Mouse (Mus musculus) cerebellum, adult (tissue): ENCODE data around the gene Nmnat2.

Experiments
- ATAC-seq: cut with Nextera tagmentation; 2 replicates; pipeline ENCODE4 v1.9.2; 2017; ENCODE audit warnings: mild to moderate bottlenecking, moderate library complexity, mixed read lengths; ENCODE audit not compliant: insufficient number of reproducible peaks, low FRiP score, low TSS enrichment

Nmnat2 gene

GRCm38 (mm10) chr1:152978700-152979099 is 23.9 kb downstream of the Nmnat2 start:
- ATAC-seq: no peak; the same call in 1 of the 2 replicates

GRCm38 (mm10) chr1:152983416-152983815 is 28.6 kb downstream of the Nmnat2 start:
- ATAC-seq: 0 out of 2 replicates have a peak, but pooled peaks have one; percentile 16

DNA sequence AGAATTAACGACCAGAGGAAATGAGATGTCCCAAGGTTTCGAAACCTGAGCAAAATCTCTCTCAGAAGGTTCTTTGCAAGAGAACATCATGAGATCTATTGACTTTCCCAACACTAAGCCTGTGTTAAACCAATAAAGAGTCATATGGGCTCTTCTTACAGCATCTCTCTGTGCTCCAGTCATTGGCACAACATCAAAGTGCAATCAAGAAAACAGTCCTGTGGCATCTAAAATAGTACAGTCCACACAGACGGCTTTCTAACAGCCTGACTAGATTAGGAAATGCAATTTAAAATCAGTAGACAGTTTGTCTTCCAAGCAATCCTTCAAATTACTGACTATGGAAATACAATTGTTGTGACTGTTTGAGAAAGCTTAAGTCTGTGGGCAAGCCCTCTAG is 32.2 kb downstream of the Nmnat2 start:
- no peak for ATAC-seq

- no peak for ATAC-seq
Measured at GRCm38 (mm10) chr1:152990067-152990466, 35.3 kb downstream of the Nmnat2 start.

DNA sequence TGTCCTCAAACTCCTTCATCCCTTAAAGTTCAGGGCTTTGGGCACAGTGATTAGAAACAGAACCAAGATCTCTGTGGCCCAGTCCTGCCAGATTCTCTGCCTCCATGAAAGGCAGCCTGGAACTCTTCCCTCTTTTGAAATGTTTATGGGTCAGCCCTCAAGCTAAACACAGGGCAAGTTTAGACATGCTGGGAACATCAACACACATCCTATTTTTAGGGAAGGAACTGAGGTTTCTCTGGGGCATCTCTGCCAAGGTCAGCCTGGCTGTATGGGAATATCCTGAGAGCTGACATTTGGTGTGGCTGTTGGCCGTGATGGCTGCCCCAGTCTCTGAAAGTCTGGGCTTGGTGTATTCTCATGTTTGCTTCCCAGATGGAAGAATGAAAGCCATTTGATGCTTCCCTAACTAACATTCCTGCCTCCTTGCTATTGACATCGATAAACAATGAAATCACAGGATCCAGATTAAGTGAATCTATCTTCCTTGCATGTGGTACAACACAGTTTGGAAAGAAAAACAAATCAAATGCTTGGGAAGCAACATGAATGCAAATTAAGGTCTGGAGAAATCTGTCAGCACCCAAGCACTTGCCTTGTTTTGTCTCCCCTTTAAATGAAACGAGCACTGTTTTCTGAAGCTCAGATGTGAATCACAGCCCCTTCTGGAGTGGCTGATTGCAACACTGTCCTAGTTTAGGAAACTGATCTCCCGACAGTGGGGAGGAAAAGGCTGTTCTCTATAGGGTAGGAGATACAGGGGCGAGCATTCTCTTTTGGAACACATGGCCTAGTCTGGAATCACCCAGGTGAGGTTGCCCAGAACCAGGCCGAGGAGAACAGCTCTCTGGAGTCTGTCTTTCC is 37.7 kb downstream of the Nmnat2 start:
- peak; percentile 71 for ATAC-seq

GRCm38 (mm10) chr1:152993803-152994202 is 39.0 kb downstream of the Nmnat2 start:
- no peak for ATAC-seq

DNA sequence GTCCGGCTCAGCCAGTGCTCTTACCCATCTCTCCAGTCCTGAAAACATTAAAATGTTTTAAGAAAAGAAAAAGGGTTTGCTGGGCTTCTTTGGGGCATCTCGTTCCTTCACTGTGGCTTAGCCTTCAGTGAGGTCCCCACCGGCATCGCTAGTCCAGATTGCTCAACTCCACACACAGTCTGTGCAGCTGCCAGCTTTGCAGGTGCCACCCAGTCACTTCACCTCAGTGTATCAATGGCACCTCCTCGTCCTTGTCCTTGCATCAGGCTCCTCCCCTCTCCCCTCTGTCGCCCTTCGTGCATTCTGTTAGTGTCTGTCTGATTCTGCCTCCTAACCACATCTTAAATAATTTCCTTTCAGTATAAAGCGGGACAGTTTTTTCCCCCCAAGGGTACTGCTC is 45.2 kb downstream of the Nmnat2 start:
- peak; percentile 38 for ATAC-seq

DNA sequence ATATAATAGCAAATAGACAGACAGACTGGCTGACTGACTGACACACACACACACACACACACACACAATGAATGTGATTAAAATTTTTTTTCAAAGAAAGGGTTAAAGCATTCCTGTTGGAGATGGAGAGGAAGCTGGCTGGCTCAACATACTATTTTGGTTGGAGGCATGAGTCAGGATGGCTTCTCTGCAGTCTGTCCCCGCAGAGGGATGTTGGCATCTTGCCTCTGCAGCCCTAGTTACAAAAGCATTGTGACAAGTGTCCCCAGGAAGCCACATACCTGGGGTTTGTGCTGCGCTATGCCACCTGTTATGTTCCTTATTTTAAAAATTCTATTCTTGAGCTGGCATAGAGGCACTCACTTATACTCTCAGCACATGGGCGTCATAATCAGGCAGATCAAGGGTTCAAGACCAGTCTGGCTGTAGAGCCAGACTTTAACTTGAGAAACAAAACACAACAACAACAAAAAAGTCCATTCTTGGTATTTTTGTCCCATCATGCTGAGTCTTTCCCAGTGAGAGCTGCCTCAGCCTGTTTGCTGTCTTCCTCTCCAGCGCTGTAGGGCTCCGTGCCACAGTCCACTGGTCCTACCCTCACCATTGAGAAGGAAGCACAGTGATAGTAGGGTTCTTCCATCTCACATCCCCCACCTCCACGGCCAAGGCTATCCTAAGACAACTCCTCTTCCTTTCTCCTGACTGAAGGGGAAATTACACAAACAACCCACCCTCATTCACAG is 45.9 kb downstream of the Nmnat2 start:
- peak; percentile 87 for ATAC-seq

DNA sequence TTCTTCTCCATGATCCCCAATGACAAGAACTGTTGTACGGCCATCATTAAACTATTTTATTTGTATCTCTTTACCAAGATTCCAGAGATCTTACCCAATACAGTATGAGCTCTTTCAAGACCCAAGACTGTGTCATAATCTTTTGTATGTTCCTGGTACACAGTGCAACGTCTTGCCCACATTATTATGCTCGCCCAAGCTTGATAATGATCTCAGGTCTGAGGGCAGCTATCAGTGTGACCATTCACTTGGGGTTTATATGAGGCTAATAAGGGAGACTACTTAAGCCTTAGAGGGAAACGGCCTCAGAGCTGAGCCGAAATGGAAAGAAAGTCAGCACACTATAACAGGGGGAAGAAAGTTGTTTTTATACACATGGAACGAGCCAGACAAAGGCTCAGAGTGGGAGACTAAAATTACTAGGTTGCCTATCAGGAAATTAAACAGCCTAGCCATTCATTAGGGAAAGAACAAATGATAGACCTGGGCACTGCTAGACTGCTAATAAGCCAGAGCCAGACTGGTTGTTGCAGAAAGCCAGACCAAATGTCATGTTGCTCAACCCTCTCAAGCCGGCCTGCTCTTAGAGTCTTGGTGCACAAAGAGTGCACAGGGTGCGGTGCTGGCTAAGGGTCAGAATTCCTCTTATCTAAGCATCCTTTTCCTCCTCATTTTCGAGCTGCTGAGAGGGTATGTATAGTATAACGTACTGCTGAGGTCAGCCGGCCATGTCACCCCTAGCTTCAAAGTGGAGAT is 47.7 kb downstream of the Nmnat2 start:
- ATAC-seq: no peak

- ATAC-seq: no peak
Measured at GRCm38 (mm10) chr1:153004472-153004871, 49.7 kb downstream of the Nmnat2 start.

GRCm38 (mm10) chr1:153006054-153006453 is 51.3 kb downstream of the Nmnat2 start:
- ATAC-seq: no peak

- no peak for ATAC-seq
Measured at GRCm38 (mm10) chr1:153006761-153007160, 52.0 kb downstream of the Nmnat2 start.

DNA sequence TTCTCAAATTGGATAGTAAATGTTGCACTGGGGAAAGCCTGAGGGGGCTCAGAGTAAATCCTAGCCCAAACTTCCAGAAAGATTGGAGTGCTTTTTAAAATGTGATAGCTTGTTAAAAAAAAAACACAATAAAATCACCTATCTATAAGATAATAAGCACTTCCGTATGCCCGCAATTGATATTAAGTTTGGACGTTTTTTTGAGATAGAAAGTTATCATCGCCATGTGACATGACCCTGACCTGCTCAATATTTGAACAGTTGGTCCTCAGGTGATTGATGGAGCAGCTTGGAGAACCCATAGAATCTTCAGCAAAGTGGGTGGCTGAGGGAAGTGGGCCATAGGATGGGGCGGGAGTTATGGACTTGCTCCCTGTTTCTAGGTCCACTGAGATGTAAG is 52.5 kb downstream of the Nmnat2 start:
- ATAC-seq: no peak

GRCm38 (mm10) chr1:153007824-153008223 is 53.0 kb downstream of the Nmnat2 start:
- ATAC-seq: no peak

DNA sequence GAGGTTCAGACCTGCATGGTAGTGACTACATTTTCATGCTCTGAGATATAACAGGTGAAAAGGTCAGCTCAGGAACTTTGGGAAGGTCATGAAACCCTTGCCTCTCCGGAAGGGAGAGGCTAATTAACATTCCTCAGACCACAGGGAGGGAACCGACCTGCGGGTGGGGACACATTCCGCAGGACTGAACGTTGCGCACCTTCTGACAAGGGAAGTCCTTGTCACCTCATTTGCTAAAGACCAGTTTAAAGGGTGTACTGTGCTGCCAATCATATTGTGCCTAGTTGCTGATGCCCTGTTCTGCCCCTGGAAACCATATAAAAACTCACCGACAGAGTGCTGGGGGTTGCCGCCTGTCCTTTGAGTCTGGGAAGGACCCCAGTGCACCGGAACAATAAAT is 54.5 kb downstream of the Nmnat2 start:
- no peak for ATAC-seq

- no peak for ATAC-seq
Measured at GRCm38 (mm10) chr1:153010353-153011351, 55.9 kb downstream of the Nmnat2 start.

DNA sequence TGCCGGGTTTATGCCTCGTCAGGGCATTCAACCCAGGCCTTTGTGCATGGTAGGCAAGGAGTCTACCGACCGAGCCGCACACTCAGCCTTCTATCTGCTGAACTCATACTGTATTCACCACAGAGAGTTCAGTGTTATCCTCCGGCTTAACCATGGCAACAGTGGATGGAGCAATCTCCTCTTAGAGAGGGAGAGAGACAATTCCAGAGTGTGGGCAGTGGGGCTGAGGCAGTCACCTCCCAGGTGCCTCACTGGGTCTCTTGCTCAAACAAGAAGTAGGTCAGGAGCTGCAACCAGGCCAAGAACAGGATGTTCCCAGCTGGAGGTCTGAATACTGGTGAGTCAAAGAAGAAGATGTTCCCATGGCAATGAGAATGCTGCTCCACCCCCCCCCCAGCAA is 56.8 kb downstream of the Nmnat2 start:
- ATAC-seq: 0 out of 2 replicates have a peak, but pooled peaks have one; percentile 14

GRCm38 (mm10) chr1:153013541-153014288 is 58.9 kb downstream of the Nmnat2 start:
- ATAC-seq: no peak
